Mouse (Mus musculus): ENCODE measurements around the gene Efr3b.

DNA sequence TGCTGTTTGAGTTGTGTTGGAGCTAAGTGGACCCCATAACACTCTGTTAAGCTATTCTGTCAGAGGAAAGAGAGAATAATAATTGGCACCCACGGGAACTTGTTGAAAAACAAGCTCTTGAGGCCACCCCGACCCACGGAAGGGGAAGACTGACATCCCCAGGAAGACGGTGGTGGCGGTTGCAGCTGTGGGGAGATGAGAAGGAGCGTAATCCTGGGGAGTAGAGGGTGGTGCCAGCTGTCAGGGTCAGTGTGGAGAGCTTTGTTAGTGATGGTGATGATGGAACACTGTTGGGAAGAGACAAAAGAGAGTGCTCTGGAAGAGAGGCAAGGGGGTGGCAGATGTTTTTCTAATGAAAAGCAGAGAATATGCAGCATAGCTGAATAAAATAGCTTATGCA is 9.3 kb upstream of the Efr3b start:
- TF ChIP-seq CTCF (IDR thresholded peaks at IDR 0.05; ENCODE audit: extremely low read depth, insufficient read length, insufficient replicate concordance, low read depth, low read length) (no peak), POLR2A (IDR thresholded peaks at IDR 0.05; ENCODE audit: low read depth, low read length) (no peak)

Data from small intestine, adult 2 months (tissue).